In the genomic region with DNA sequence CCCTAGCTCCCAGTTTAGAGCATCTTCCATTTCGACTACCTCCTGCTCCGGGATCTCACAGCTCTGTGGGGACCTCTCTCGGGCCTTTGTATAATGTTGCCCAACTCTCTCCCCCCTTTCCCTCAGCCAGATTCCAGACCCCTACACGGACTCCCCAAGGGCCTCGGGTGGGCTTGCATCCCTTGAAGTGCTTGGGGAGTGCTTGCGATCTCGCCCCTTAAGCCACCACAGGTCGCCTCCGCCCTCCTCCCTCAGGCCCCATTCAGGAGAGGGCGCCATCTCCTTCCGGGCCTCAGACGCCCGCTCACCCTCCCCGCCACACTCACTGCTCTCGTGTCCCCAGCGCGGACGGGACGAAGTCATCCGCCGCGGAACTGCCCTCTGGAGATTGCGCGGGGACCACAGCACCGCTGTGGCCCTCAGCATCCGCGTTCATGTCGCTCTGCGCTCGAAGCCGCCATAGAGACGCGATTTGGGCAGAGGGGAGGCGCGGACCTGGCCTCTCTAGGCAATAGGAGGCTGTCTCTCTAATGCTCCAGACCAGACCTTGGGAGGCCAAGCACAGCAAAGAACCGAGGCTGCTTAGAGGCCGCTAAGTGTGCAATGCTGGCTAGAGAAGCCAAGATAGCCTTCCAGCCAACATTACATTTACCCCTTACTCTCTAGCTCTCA, we compare ENCODE assay signal across 8 mouse cellular contexts. TPM values are rescaled to one million over a fixed set of nuclear protein-coding genes. Genes with fewer than 3 reads are reported as not detected.
DNase-seq lines count a peak whose midpoint lies in the region; ATAC-seq lines count a peak whose summit lies in the region.

A gene (minus strand): TSS at position 501 of the 672 bp plus-strand sequence.

- peak within 1 kb of the TSS; percentile 69 for H3K4me3 ChIP-seq in hindbrain, embryonic 14.5 days (replicated peaks; ENCODE audit: low read length)

- no peaks in the 10 kb centered on the region for H3K9me3 ChIP-seq in hindbrain, embryonic 14.5 days (ENCODE audit: control insufficient read depth, low read length)

- H3K27me3 ChIP-seq in hindbrain, embryonic 14.5 days (ENCODE audit: control insufficient read depth, insufficient read depth, low read length) = no peaks in the 10 kb centered on the region

- H3K4me1 ChIP-seq in hindbrain, embryonic 14.5 days (replicated peaks; ENCODE audit: control insufficient read depth, insufficient read depth, low read length) = peaks cover 15% of the 10 kb centered on the region; the same call in 1 of the 2 replicates

- DNase-seq in NIH3T3 (ENCODE audit: low read depth) = peak; percentile 89
- DNase-seq in cerebellum, postnatal 10 days = peak; percentile 90 to 92
- peak; percentile 69 to 70 for DNase-seq in frontal cortex, postnatal 14 days (ENCODE audit: low spot score in 2 of 2)
- DNase-seq in hindbrain, embryonic 14.5 days (ENCODE audit: low spot score) = peak; percentile 90
- DNase-seq in layer of hippocampus, postnatal 36 days = peak; percentile 82 to 85
- peak; percentile 88 for DNase-seq in lung, postnatal 36 days
- peak; percentile 95 for DNase-seq in retina, postnatal 1 day
- peak; percentile 72 to 83 for DNase-seq in urinary bladder, adult 18-20 months (ENCODE audit: low spot score in 2 of 2)

- peak within 1 kb of the TSS; percentile 89 for H3K9ac ChIP-seq in hindbrain, embryonic 14.5 days

- H3K36me3 ChIP-seq in hindbrain, embryonic 14.5 days (replicated peaks; ENCODE audit: control insufficient read depth, insufficient read depth) = peaks cover 31% of the 10 kb centered on the region

- peak within 1 kb of the TSS; percentile 97 for H3K27ac ChIP-seq in hindbrain, embryonic 14.5 days

- ATAC-seq in hindbrain, embryonic 14.5 days (ENCODE audit: low FRiP score) = peak; percentile 95

- H3K4me2 ChIP-seq in hindbrain, embryonic 14.5 days (replicated peaks) = peak within 1 kb of the TSS; percentile 66

- WGBS in hindbrain, embryonic 14.5 days = under 1% methylated on average over 37 of the region's 37 CpGs

RNA-seq across cellular contexts. Expression of the gene that starts here (rescaled TPM):
- polyA plus RNA-seq in hindbrain, embryonic 14.5 days (2014; fragmentation: Nextera tagmentation; extraction: Ambion mirVana) = 85.1 and 86.7 TPM in 2 replicates
- total RNA-seq in layer of hippocampus, postnatal 36 days (2021) = 10 to 100 TPM; 31.6 to 36.7 TPM

Comparison
In these comparisons a context has a peak if more than half of its experiments do, and no peak if none do; other contexts are left out.
1. Peak in every context shown above with its lines: DNase-seq, ATAC-seq, H3K4me3 ChIP-seq and H3K27ac ChIP-seq.